10 mouse cellular contexts compared by ENCODE assay signal in genomic region chr8:120256958-120257357, GRCm38 (mm10). TPM values are rescaled to one million over a fixed set of nuclear protein-coding genes. Genes with fewer than 3 reads are reported as not detected.
DNase-seq lines count a peak whose midpoint lies in the region; ATAC-seq and TF ChIP-seq lines count a peak whose summit lies in the region.
"Had no signal": no experiment of that assay in that cellular context is flagged by ENCODE, and none has a peak within 500 bp of the region (broad histone marks: within the 10 kb centered on the region; RNA-seq: fewer than 3 reads in every experiment).

No protein-coding gene starts in this region.

- TF ChIP-seq CTCF in left cerebral cortex, adult 2 months (IDR thresholded peaks at IDR 0.05), result no peak

- no peak overlapping the region for H3K4me2 ChIP-seq in heart, embryonic 15.5 days
- H3K4me2 ChIP-seq in lung, embryonic 15.5 days, result no peak overlapping the region
- no peak overlapping the region for H3K4me2 ChIP-seq in stomach, embryonic 16.5 days (ENCODE audit: low read depth, low read length)

- ATAC-seq in heart, embryonic 15.5 days (replicated peaks; ENCODE audit: insufficient number of reproducible peaks, insufficient read depth, low FRiP score, low read depth), result no peak
- ATAC-seq in lung, embryonic 15.5 days (ENCODE audit: borderline replicate concordance, extremely low read depth, low FRiP score, low TSS enrichment), result peak; percentile 21; the same call in 1 of the 2 replicates
- no peak for ATAC-seq in stomach, embryonic 16.5 days (ENCODE audit: insufficient read depth, low FRiP score)

- no peak overlapping the region for H3K4me3 ChIP-seq in left cerebral cortex, adult 2 months
- H3K4me3 ChIP-seq in heart, embryonic 15.5 days, result no peak overlapping the region
- no peak overlapping the region for H3K4me3 ChIP-seq in lung, embryonic 15.5 days
- no peak overlapping the region for H3K4me3 ChIP-seq in stomach, embryonic 16.5 days (replicated peaks; ENCODE audit: low read length)

- DNase-seq in left cerebral cortex, postnatal 4 days, result peak; percentile 67
- DNase-seq in left cerebral cortex, adult 2 months (ENCODE audit: extremely low spot score in 1 of 2, low spot score in 2 of 2), result no peak
- no peak for DNase-seq in retina, postnatal 1 day
- DNase-seq in right cerebral cortex, adult 2 months (ENCODE audit: low spot score in 2 of 2), result no peak
- DNase-seq in thymus, postnatal 0 days (ENCODE audit: low spot score), result no peak
- DNase-seq: cerebellum, postnatal 14 days; layer of hippocampus, adult 9-11 months had no signal

- WGBS in heart, embryonic 15.5 days, result 36% methylated on average over 6 of the region's 6 CpGs
- WGBS in lung, embryonic 15.5 days, result 10% methylated on average over 6 of the region's 6 CpGs
- WGBS in stomach, embryonic 16.5 days, result 20% methylated on average over 6 of the region's 6 CpGs

- H3K27ac ChIP-seq in left cerebral cortex, adult 2 months, result no peak overlapping the region
- H3K27ac ChIP-seq in heart, embryonic 15.5 days, result peak overlapping the region; percentile 21
- H3K27ac ChIP-seq in lung, embryonic 15.5 days, result peak overlapping the region; percentile 77
- peak overlapping the region; percentile 66 for H3K27ac ChIP-seq in stomach, embryonic 16.5 days (ENCODE audit: low read length)

- no peaks in the 10 kb centered on the region for H3K9me3 ChIP-seq in heart, embryonic 15.5 days (replicated peaks)
- H3K9me3 ChIP-seq in lung, embryonic 15.5 days, result no peaks in the 10 kb centered on the region
- no peaks in the 10 kb centered on the region for H3K9me3 ChIP-seq in stomach, embryonic 16.5 days (replicated peaks; ENCODE audit: control insufficient read depth, low read length)

- H3K36me3 ChIP-seq in heart, embryonic 15.5 days, result no peaks in the 10 kb centered on the region
- H3K36me3 ChIP-seq in lung, embryonic 15.5 days, result no peaks in the 10 kb centered on the region
- no peaks in the 10 kb centered on the region for H3K36me3 ChIP-seq in stomach, embryonic 16.5 days (ENCODE audit: control insufficient read depth, insufficient read depth, low read length)

- H3K9ac ChIP-seq in heart, embryonic 15.5 days, result no peak overlapping the region
- no peak overlapping the region for H3K9ac ChIP-seq in lung, embryonic 15.5 days
- peak overlapping the region; percentile 46 for H3K9ac ChIP-seq in stomach, embryonic 16.5 days (ENCODE audit: low read length)

- intact Hi-C loops in left cerebral cortex, postnatal 4 days (cut with DNase I), result no loop called here
- intact Hi-C loops in left cerebral cortex, adult 2 months (cut with DNase I), result no loop called here

- no peaks in the 10 kb centered on the region; the same call in 1 of the 2 replicates for H3K27me3 ChIP-seq in heart, embryonic 15.5 days
- H3K27me3 ChIP-seq in lung, embryonic 15.5 days, result no peaks in the 10 kb centered on the region
- H3K27me3 ChIP-seq in stomach, embryonic 16.5 days (ENCODE audit: control insufficient read depth, insufficient read depth, low read length), result no peaks in the 10 kb centered on the region

- H3K4me1 ChIP-seq in heart, embryonic 15.5 days (replicated peaks), result peaks cover 32% of the 10 kb centered on the region
- peaks cover 76% of the 10 kb centered on the region for H3K4me1 ChIP-seq in lung, embryonic 15.5 days
- peaks cover 59% of the 10 kb centered on the region for H3K4me1 ChIP-seq in stomach, embryonic 16.5 days (ENCODE audit: control insufficient read depth, insufficient read depth, low read length)

RNA-seq across cellular contexts. Expression of gene Gse1, which starts 28.7 kb away (rescaled TPM):
- total RNA-seq in left cerebral cortex, postnatal 4 days (2021), result 10 to 100 TPM; 57.4 to 59.3 TPM
- total RNA-seq in left cerebral cortex, adult 2 months (2021), result 100 to 1,000 TPM in 1 of 2 experiments, 10 to 100 TPM in 1; 77.7 to 105 TPM
- 8.9 and 10.8 TPM in 2 replicates for polyA plus RNA-seq in heart, embryonic 15.5 days (2015; fragmentation: Nextera tagmentation; extraction: Ambion mirVana)
- 9.6 and 12.6 TPM in 2 replicates for polyA plus RNA-seq in lung, embryonic 15.5 days (2015; fragmentation: Nextera tagmentation; extraction: Ambion mirVana)
- 6.0 and 6.9 TPM in 2 replicates for polyA plus RNA-seq in stomach, embryonic 16.5 days (2015; fragmentation: Nextera tagmentation; extraction: Ambion mirVana)
- 26.3 and 35.9 TPM in 2 replicates for polyA plus RNA-seq in thymus, postnatal 0 days (2015; fragmentation: Nextera tagmentation; extraction: Ambion mirVana)
